Mouse (Mus musculus): ENCODE data around the gene Gm28308. TPM values are rescaled to one million over a fixed set of nuclear protein-coding genes. Genes with fewer than 3 reads are reported as not detected.

Gene Gm28308
- polyA plus RNA-seq, 1 experiment = not detected

GRCm38 (mm10) chr6:52229558-52230416, 16.6 kb upstream of the Gm28308 start:
- H3K9me3 ChIP-seq (ENCODE audit: control insufficient read depth, low read length) = peaks cover 6% of the 10 kb centered on the region
- no peak for TF ChIP-seq TAL1 (IDR thresholded peaks at IDR 0.05; ENCODE audit: low read length)
- no peak for TF ChIP-seq GATA1 (IDR thresholded peaks at IDR 0.05; ENCODE audit: low read length)
- no peak overlapping the region for H3K4me3 ChIP-seq (replicated peaks)
- H3K4me1 ChIP-seq (ENCODE audit: control insufficient read depth) = no peaks in the 10 kb centered on the region
- H3K27me3 ChIP-seq (ENCODE audit: control insufficient read depth) = peaks cover 100% of the 10 kb centered on the region
- H3K36me3 ChIP-seq (ENCODE audit: control insufficient read depth) = no peaks in the 10 kb centered on the region

- Histone ChIP-seq H3K9me3 (ENCODE audit: control insufficient read depth, low read length) (peaks cover 6% of the 10 kb centered on the region), H3K27me3 (ENCODE audit: control insufficient read depth) (peaks cover 100% of the 10 kb centered on the region), H3K4me1 (ENCODE audit: control insufficient read depth) (no peaks in the 10 kb centered on the region), H3K36me3 (ENCODE audit: control insufficient read depth) (no peaks in the 10 kb centered on the region), H3K4me3 (replicated peaks) (no peak overlapping the region)
- no peak for TF ChIP-seq TAL1 (IDR thresholded peaks at IDR 0.05; ENCODE audit: low read length)
- TF ChIP-seq GATA1 (IDR thresholded peaks at IDR 0.05; ENCODE audit: low read length) = no peak
These were observed 15.6 kb upstream of the Gm28308 start for GRCm38 (mm10) chr6:52228475-52229465.

- H3K9me3 ChIP-seq (ENCODE audit: control insufficient read depth, low read length) = peaks cover 6% of the 10 kb centered on the region
- peaks cover 100% of the 10 kb centered on the region for H3K27me3 ChIP-seq (ENCODE audit: control insufficient read depth)
- no peak overlapping the region for H3K4me3 ChIP-seq (replicated peaks)
- H3K4me1 ChIP-seq (ENCODE audit: control insufficient read depth) = no peaks in the 10 kb centered on the region
- no peaks in the 10 kb centered on the region for H3K36me3 ChIP-seq (ENCODE audit: control insufficient read depth)
- TF ChIP-seq TAL1 (IDR thresholded peaks at IDR 0.05; ENCODE audit: low read length) (no peak), GATA1 (IDR thresholded peaks at IDR 0.05; ENCODE audit: low read length) (no peak)
These were observed 14.5 kb upstream of the Gm28308 start for GRCm38 (mm10) chr6:52227470-52228222.

GRCm38 (mm10) chr6:52226569-52227257, 13.6 kb upstream of the Gm28308 start:
- Histone ChIP-seq H3K27me3 (ENCODE audit: control insufficient read depth) (peaks cover 100% of the 10 kb centered on the region), H3K36me3 (ENCODE audit: control insufficient read depth) (no peaks in the 10 kb centered on the region), H3K4me3 (replicated peaks) (no peak overlapping the region), H3K4me1 (ENCODE audit: control insufficient read depth) (no peaks in the 10 kb centered on the region), H3K9me3 (ENCODE audit: control insufficient read depth, low read length) (peaks cover 6% of the 10 kb centered on the region)
- TF ChIP-seq TAL1 (IDR thresholded peaks at IDR 0.05; ENCODE audit: low read length) (no peak), GATA1 (IDR thresholded peaks at IDR 0.05; ENCODE audit: low read length) (no peak)

- Histone ChIP-seq H3K9me3 (ENCODE audit: control insufficient read depth, low read length) (peaks cover 9% of the 10 kb centered on the region), H3K4me3 (replicated peaks) (no peak overlapping the region), H3K4me1 (ENCODE audit: control insufficient read depth) (peaks cover 3% of the 10 kb centered on the region), H3K27me3 (ENCODE audit: control insufficient read depth) (peaks cover 100% of the 10 kb centered on the region), H3K36me3 (ENCODE audit: control insufficient read depth) (no peaks in the 10 kb centered on the region)
- TF ChIP-seq TAL1 (IDR thresholded peaks at IDR 0.05; ENCODE audit: low read length) (no peak), GATA1 (IDR thresholded peaks at IDR 0.05; ENCODE audit: low read length) (no peak)
These were observed 12.8 kb upstream of the Gm28308 start for GRCm38 (mm10) chr6:52225612-52226568.

- Histone ChIP-seq H3K4me3 (replicated peaks) (no peak overlapping the region), H3K27me3 (ENCODE audit: control insufficient read depth) (peaks cover 100% of the 10 kb centered on the region), H3K4me1 (ENCODE audit: control insufficient read depth) (peaks cover 3% of the 10 kb centered on the region), H3K9me3 (ENCODE audit: control insufficient read depth, low read length) (peaks cover 9% of the 10 kb centered on the region), H3K36me3 (ENCODE audit: control insufficient read depth) (no peaks in the 10 kb centered on the region)
- TF ChIP-seq TAL1 (IDR thresholded peaks at IDR 0.05; ENCODE audit: low read length) (no peak), GATA1 (IDR thresholded peaks at IDR 0.05; ENCODE audit: low read length) (no peak)
These were observed 11.9 kb upstream of the Gm28308 start for GRCm38 (mm10) chr6:52224895-52225611.
